Mouse (Mus musculus) embryonic fibroblast, embryonic 13.5 days (primary cell): ENCODE data around the gene Ccdc180.

Experiments used
- CTCF ChIP-seq: IDR thresholded peaks from 2 replicates; pipeline ENCODE4 v1.5.1; 2011; ENCODE audit warnings: mild to moderate bottlenecking, control low read depth, low read length, moderate library complexity, borderline replicate concordance; ENCODE audit not compliant: insufficient read depth
- POLR2A ChIP-seq: IDR thresholded peaks from 2 replicates; pipeline ENCODE4 v1.6.1; 2011; ENCODE audit warnings: low read depth, mild to moderate bottlenecking, control low read depth, low read length, moderate library complexity

DNA sequence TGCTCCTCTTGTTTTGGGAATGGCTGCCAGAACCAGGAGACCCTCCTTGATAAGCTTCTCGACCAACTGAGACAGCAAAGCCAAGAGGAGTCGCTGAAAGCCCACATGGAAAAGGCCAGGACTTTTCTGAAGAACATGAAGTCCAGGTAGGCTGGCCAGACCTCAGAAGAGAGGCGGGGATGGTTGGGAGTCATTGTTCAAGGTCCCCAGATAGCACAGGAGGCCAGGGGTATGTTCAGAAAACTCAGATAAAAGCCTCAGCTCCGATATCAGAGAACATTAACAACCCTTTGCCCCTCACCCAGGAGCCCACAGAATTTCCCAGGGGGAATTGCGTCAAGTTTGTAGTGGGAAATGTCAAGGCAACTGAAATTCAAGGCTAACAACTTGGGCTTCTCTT lies 21.2 kb downstream of the Ccdc180 start:
- TF ChIP-seq POLR2A (no peak), CTCF (no peak)
